Mouse (Mus musculus) lung, postnatal 14 days (tissue): ENCODE data around the gene Tspo.

ENCODE experiments used
- DNase-seq: peaks from one replicate; pipeline ENCODE4 v3.0.0; 2021

Gene Tspo

DNA sequence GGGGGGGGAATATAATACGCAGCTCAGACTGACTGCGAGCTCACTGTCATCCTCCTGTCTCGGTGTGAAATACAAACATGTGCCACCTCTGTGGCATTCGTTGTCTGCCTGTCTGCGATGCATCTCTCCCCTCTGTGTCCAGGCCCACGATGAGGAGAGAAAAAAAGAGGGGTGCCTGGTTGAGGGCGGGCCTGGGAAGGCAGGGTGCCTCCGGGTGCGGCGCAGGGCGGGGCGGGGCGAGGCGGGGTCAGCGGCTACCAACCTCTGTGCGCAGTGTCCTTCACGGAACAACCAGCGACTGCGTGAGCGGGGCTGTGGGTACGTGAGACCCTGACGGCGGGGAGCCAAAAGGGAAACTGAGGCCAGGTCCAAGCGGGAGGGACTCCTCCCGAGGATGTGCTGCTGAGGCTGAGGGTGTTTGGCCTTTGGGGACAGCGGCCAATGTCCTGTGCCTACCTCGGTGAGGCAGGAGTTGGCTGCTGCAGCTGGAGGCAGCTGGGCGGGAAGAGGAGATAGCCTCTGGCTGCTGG is at the start of gene Tspo, which contains the start of gene Mcat:
Gene Tspo, plus strand, starts transcription at position 266 of the 530 bp plus-strand sequence.
Gene Mcat, minus strand, starts transcription at position 461 of the 530 bp plus-strand sequence.
- DNase-seq, result peak; percentile 74

DNA sequence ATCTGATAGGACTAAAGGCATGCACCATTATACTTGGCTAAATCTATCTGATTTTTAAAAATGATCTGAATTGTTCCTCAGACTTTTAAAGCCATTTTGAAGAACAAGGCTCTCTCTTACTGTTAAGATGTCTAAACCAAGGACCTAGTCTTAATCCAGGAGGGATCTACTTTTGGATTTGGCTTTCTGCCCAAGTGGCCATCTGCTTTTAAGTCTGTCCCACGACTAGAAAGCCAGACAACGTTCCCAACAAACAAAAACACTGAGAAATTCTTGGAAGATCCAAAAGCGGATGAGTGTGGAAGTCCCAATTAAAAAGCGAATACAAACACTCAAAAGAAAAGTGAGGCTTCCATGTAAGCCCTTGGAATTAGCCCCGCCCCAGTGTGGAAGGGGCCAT is 48.4 kb upstream of the Tspo start:
- no peak for DNase-seq

DNA sequence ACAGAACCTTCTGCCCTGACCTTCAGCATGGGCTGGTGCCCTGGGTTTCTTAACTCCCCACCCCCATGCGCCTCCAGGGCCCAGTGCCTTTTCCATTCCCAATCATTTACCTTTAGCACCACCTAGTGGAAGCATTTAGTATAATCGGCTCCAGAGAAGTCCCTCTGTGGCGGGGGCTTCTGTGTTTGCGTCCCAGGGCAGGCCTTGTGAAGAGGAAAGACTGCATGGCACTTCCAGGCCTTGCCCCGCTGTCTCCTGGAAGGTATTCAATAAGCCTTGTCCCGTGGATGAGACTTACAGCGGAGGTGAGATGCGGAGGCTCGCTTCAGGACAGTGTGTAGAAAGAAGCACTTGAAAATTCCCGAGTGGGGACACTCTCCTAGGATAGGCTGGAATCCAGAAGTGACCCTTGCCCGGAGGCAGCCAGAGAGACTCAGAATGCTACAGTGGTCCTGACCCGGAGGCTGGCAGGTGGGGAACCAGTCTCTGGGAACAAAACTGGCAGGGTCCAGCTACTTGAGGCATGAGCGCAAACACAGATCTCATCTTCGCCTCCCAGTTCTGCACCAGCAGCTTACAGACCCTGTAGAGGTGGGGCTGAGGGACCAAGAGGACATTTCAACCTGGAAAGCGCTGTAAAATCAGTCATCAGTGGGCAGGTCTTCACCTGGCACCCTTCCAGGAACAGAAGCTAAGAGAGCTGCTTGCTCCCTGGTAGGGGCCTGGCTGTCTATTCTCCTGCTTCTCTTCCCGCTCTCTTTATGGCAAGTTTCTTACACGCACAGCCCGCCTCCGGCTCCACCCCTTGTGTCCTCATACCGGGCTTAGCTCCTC is 45.0 kb upstream of the Tspo start:
- peak; percentile 70 for DNase-seq

DNA sequence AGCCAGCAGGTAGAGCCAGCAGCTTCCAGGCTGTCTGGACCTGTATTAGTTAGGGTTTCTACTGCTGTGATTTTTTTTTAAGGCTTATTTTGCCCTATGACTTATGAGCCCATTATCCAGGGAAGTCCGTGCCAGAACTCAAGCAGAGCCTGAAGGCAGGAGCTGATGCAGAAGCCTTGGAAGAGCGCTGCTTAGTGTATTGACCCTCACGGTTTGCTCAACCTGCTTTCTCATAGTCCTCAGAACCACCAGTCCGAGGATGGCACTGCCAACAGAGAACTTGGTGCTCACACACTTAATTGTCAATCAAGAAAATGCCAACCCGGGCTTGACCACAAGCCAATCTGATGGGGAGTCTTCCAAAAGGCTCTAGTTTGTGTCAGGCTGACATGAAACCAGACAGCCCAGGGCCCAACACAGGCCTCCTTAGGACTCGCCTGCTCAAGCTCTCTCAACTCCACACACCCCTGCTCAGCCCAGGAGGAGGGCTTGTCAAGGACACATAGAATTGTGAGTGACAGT is 42.5 kb upstream of the Tspo start:
- no peak for DNase-seq

DNA sequence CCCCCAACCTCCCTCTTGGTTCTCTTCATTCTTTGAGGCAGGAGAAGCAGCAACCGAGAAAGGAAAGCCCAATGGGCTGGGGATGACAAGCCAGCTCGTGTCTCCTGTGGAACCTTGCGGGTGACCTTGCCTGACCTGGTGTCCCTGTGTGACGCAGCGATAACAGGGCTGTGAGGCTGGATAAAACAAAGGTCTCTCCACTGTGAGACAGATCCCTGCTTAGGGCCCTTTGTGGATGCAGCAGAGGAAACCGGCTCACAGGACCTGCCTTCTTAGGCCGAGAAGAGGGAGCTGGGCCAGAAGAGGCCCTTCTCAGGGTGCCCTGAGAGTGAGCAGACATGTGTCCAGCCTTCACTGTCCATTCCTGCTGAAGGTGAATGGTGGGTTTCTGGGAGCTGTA is 40.2 kb upstream of the Tspo start:
- DNase-seq, result no peak

DNA sequence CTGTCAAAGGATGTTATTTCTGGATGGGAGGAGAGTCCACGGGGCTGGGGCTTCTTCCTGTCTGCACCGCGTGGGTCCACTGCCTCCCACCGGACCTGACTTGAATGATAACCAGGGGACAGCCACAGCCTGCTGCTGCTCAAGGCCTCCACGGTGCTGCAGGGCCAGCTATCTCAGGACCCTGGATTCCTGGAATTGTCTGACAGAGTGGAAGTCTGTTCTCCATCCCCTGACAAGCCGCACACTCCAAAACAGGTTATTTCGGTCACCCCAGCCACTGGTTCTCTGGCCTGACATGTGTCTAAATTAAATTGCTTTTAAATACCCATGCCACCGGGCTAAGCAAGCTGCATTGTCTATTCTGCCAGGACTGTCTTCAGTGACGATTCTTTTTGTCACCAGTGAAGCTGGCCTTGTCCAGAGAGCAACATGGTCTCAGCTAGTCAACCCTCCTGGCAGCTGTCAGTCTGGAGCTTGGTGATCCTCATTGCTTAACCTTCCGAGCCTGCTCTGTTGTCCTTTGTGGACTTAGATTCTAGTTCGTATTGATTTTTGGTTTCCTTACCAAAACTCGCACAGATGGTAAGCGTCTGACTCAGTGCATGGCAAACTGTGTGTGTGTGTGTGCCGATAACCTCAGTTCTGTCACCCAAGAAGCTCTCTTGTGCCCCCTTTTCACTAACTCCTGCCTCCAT is 39.6 kb upstream of the Tspo start:
- no peak for DNase-seq

DNA sequence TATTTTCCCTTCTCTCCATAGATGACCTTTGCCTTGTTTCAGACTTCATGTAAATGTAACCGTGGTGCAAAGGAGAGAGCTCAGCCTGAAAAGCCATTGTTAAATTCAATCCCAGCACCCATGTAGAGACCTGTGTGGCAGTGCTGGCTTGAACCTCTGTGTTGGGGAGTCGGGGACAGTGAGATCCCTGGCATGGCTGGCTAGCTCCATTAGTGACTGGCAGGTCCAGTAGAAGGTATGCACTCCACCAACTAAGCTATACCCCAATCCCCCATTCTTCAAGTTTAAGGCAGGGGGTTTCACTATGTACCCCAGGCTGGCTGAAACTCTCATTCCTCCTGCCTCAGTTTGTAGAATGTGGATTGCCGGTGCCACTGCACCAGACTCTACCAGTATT is 39.1 kb upstream of the Tspo start:
- DNase-seq, result no peak

DNA sequence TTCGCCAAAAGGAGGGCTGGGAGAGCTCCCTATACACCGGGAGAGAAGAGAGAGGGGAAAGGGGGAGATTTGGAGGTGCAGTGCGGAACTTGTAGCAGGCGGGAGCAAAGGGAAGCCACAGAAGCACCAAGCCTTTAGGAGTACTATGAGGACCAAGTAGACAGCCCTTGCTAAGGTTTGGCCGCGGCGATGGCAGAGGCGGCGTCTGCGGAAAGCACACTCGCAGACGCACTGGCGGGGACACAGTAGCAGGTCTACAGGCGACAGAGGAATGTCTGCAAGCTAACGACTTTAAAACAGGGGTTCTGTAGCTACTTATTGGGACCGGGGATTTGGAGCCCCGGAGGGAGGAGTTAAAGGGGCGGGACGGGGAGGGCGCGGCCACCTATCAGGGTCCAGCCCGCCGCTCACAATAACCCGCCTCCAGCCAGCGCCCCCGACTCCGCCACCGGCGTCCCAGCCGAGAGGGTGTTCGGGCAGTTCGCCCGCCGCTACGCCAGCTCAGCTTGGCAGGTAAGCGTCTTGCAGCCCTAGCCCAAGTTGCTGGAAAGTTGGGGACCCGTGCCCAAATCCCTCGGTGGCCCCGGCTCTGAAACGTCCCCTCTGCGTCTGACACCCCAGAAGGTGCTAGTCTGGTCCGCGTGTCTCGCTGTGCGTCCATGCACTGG is 36.8 kb upstream of the Tspo start, which contains the start of gene Bik:
Gene Bik, plus strand, starts transcription at position 439 of the 668 bp plus-strand sequence.
- peak; percentile 79 for DNase-seq

DNA sequence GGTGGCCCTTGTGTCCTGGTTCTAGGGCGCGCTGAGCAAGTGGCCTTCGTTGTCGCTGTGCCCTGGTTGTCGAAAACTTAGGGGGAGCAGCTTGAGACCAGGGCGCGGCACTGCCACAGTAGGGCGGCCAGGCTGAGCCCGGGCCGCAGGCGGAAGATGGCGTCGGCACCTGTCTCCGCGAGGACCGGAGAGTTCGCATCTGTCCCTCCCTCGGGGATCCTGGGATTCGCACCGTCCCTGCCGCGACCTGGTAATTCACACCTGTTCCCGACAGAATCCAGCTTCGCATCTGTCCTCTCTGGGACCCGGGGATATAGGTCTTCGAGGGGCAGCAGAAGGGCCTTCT is 36.3 kb upstream of the Tspo start:
- peak; percentile 34 for DNase-seq

DNA sequence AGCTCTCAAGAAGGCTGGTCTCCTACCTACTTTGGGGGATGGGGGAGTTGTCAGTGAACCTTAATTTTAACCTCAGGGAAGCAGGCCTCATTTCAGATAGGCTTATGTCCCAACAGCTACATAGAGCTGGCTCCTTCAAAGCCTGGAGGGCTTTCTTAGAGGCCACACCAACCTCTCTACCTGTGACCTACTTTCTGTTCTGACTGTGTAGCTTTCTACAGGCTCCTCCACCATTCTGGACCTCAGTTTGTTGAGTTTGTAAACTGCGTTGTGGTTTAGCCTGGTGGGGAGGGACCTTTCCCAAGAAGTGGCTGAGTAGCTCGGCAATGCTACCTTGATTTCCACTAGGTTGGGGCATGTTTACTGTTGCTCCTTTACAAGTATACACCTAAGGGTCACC is 35.6 kb upstream of the Tspo start:
- DNase-seq, result no peak

DNA sequence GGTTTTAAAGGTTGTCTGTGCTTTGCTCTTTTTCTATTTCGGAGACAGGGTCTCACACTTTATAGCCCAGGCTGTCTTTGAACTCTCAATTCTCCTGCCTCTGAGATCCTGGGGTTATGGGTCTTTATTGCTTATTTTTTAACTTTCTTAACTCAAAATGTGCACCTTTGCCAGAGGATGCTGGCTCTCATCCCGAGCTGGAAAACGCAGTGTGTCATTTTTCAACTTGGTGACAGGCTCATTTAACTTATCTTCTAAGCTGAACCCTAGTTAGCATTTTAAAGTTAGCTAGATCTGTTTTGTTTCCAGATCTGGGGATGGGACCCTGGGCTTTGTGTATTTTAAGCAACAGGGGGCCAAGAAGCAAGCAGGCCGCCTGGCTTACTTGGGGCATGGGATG is 34.5 kb upstream of the Tspo start:
- no peak for DNase-seq

DNA sequence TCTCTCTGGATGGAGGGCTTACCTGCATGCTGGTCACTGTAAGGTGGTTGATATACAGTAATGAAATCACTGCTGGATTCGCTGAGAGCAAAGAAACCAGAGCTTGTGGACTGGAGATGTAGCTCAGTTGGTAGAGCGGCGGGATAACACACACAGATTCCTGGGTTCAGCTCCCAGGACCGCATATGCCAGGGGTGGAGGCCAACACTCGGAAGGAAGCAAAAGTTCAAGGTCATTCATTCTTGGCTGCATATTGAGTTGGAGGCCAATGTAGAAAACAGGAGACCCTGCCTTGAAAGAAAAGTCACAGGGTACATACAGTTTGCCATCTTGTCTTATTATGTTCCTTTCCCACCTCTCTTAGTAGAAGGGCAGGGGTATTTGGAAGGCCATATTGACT is 33.6 kb upstream of the Tspo start:
- peak; percentile 63 for DNase-seq

DNA sequence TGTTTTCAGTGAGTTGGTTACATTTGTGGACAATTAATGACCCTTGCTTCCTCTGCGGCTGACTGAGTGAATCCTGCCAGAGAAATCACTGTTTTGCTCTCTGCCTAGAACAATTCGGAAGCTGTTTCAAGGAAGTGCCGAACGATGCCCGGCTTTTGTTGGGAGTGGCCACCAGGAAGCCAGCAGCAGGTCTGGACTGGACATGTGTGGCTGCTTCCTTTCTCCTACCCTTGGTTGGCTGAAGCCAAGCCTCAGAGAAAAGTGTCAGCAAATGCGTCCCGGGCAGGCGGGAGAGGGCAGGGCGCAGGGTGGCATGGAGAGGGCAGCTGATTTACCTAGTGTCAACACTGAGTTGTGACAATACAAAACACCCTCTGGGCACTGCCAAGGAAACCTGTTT is 33.2 kb upstream of the Tspo start:
- DNase-seq, result peak; percentile 63

DNA sequence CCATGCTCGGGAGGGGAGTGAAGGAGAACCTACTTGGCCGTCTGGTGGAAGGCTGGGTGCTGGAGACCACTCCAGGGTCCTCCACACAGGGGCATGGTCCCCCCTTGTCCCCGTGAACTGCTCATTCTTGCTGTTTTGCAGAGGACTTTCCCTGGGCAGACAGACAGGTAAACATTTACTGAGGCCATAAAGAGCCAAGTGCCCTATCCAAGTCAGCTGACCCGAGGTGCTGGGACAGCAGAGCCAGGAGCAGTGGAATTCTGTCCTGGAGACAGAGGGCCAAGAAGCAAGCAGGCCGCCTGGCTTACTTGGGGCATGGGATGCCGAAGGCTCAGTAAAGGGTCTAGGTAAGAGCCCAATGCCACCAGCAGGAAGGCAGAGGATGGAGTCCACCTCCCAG is 32.7 kb upstream of the Tspo start:
- DNase-seq, result no peak

DNA sequence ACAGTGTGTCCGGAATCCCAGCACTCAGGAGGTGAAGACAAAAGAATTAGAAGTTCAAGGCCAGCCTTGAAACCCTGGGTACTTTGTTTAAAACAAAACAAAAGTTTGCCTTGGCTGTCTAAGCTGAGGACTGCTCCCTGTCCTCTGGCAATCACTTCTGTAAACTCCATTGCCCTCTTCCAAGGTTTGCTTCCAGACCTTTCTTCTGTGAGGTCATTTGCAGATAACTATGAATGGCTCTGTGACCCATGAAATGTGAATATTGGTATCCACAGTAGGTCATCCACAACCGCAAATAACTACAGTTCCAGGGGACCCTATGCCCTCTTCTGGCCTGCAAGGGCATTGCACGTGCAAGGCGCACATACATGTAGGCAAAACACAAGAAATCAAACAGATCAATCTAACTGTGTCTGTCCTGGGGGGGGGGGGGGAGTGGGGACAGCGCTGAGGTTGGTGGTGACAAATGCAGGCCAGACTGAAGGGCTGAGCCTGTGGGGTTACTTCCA is 31.4 kb upstream of the Tspo start:
- DNase-seq, result no peak

DNA sequence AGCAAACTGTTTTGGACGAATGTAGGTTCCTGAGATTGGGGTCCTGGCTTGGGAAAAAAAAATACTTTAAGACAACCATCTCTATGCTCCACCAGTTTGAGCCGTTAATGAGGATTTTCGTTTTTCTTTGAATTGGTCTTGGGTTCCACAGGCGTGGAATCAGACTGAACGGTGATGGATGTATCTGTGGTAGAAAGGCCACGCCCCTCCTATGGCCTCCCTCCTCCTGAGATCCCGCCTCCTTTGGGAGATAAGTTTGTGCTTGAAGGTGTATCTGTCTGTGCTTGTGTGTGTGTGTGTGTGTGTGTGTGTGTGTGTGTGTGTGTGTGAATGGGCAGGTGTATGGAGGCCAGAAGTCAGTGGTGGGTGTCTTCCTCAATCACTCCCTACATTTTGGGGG is 30.8 kb upstream of the Tspo start:
- DNase-seq, result no peak

DNA sequence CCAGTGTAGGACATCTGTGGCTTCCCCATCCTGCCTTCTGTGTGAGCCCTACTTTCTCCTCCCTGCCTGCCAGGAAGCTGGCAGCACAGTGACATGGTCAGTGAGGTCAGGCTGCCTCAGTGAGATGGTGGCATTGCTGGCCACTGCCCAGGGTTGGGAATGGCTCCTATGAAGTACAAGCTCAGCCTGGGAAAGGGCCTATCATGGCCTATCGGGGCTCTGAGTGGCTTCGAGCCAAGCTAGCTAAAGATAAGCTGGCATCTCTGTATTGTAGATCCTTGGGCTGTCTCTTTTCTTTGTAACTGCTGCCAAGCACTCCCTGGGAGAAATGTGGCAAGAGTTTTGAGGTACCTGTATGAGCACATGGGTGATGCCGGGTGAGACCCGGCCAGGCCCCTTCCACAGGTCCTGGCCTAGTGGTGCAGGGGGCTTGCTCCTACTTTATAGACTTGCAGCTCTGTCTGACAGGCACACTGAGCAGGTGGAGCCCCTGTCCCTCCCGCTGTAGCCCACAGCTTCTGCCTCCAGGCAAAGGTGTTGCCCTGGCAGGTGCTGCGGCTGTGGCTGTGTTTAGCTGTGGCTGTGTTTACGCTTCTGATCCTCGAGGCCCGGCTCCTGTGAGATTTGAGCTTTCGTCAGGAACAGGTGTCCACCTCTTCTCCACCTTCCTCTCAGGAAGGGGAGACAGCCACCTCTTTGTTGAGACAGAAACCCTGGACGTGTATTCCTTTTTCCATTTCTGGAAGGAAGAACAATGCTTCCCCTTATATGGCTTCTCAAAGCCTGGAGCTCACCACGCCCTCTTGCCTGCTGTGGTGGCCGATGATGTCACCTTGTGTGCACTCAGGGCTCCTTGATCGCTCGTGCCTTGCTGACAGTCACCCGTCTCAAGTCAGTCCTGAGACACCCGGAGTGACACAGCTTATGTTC is 28.2 kb upstream of the Tspo start:
- DNase-seq, result no peak

DNA sequence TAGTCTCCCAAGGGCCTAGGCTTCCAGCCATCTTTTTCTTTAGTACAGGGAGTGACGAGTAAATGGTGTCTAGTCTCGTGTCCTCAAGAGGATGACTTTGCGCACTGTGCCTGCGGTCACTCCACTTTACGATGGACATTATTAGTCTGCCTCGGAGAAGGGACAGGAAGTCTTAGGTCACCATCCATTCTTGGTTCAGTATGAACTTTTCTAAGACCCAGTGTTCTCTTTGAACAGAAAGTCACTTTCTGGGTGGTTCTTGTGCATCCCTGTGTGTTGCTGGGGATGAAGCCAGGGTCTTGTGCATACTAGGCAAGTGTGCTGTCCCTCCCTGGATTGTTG is 27.5 kb upstream of the Tspo start:
- DNase-seq, result no peak

DNA sequence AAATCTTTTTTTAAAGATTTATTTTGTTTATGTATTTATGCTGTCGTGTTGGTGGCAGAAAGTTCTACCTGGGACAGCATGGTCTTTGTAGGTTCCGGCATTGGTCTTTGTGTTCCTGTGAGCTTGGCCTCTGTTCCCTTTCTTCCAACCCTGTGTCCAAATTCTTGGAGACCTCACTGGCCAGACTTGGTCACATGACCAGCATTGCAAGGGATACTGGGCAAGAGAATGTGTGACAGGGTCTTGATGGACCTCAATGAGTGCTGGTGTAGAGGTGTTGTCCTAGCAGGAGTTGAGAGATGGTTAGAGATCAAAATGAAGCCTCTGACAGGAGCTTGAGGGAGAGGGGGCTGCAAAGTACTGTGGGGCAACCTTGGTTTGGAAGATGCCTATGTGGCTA is 24.5 kb upstream of the Tspo start:
- DNase-seq, result no peak

DNA sequence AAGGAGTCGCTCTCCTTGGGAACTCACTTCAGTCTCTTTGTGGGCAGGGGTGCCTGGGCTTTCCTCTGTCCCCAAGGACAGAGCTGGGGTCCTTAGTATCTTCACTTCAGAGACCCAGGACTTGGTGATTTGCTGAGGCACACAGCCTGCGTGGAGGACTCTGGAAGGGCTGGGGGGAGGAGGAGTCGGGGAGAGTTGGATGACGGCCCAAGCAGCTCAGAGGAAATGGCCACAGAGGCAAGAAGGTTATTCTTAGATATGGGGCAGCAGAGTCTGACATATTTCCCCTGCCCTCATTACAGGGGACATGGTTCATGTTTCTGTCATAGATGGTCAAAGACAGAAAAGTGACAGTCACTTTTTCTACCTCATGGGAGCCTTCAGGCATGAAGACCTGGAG is 23.5 kb upstream of the Tspo start:
- peak; percentile 69 for DNase-seq

DNA sequence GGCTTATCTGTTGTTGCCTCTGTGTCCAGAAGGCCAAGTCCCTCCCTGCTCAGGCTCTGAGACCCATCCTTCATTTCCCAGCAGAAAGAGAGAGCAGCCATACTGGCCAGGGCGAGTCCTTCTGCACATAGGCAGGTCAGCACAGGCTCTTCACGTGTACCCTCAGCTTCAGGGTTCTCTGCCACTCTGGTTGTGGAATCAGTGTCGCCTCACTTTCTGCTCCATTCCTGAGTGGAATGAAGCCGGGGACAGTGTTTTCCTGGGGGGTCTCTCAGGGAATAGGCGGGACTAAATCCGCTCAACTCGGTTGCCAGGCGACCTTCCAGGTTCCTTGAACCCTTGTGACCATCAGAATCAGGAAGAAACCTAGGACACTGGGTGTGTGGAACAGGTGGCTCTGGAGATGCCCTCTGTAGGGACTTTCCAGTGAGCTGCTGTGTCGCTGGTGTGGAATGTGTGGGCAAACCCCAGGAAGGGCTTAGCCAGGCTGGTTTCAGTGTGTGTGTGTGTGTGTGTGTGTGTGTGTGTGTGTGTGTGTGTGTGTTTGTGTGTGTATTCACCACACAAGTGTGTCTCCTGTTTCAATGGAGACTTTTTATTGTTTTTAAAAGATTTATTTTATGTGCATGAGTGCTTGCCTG is 21.6 kb upstream of the Tspo start:
- no peak for DNase-seq

DNA sequence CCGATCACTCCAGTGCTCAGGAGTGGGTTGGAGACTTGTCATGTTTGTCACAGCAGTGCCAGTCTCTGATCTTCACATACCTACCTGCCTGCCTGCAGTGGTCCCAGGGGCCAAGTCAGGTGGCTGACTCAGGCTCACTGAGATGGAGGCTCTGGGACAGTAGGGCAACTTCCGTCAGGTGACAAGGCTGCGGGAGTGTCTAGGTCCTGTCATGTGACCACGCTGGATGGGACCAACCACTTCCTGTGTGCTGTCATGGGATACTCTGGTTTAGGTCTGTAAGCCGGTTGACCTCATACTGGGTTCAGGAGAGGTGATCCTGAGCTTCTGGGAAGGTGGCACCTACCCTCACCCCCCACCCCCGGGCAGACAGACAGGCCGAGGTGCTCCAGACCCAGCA is 17.4 kb upstream of the Tspo start:
- DNase-seq, result no peak
